Mouse (Mus musculus) lung, embryonic 14.5 days (tissue): ENCODE data around the gene Ifit3. TPM values are rescaled to one million over a fixed set of nuclear protein-coding genes. Genes with fewer than 3 reads are reported as not detected.
A peak's percentile ranks its signal among the peaks of the same experiment; 100 is the strongest.

Experiments
- ATAC-seq: fragments of 200-750 bp; cut with Nextera tagmentation; 2 replicates; pipeline ENCODE4 v1.8.0; 2017; ENCODE audit warnings: mild to moderate bottlenecking, moderate TSS enrichment, moderate library complexity; ENCODE audit not compliant: insufficient read depth
- DNase-seq: peaks from one replicate; pipeline ENCODE4 v3.0.0-alpha.2; 2015
- H3K27ac ChIP-seq: fragments of 300-500 bp; sonication (generic); 2 replicates; pipeline ENCODE4 v1.5.1; 2014; ENCODE audit warnings: low read depth, mild to moderate bottlenecking, moderate library complexity
- H3K27me3 ChIP-seq: fragments of 300-500 bp; sonication (generic); 2 replicates; pipeline ENCODE4 v1.6.1; 2014; ENCODE audit warnings: low read length, control low read depth; ENCODE audit not compliant: insufficient read depth
- H3K36me3 ChIP-seq: fragments of 300-500 bp; sonication (generic); 2 replicates; pipeline ENCODE4 v1.6.1; 2014; ENCODE audit warnings: control low read depth; ENCODE audit not compliant: insufficient read depth
- H3K4me1 ChIP-seq: fragments of 300-500 bp; sonication (generic); 2 replicates; pipeline ENCODE4 v1.6.1; 2014; ENCODE audit warnings: antibody characterized with exemption, control low read depth; ENCODE audit not compliant: insufficient read depth
- H3K4me2 ChIP-seq: fragments of 300-500 bp; sonication (generic); 2 replicates; pipeline ENCODE4 v1.6.1; 2014; ENCODE audit warnings: mild to moderate bottlenecking
- H3K4me3 ChIP-seq: fragments of 300-500 bp; sonication (generic); 2 replicates; pipeline ENCODE4 v1.5.1; 2014; ENCODE audit warnings: low read depth, low read length
- H3K9ac ChIP-seq: fragments of 300-500 bp; sonication (generic); 2 replicates; pipeline ENCODE4 v1.6.1; 2014
- H3K9me3 ChIP-seq: fragments of 300-500 bp; sonication (generic); 2 replicates; pipeline ENCODE4 v1.6.1; 2016; ENCODE audit warnings: low read depth, low read length, control low read depth
- CTCF ChIP-seq: IDR thresholded peaks from 2 replicates; pipeline ENCODE4 v1.5.1; 2016; ENCODE audit warnings: antibody characterized with exemption, low read depth
- WGBS: fragments of 180-500 bp; shearing (Covaris S2); extraction: QIAGEN DNeasy Blood & Tissue Kit; methylation state at CpG from one replicate; pipeline ENCODE4 v1.1.7; 2014; 5-methylcytosine and 5-hydroxymethylcytosine counted together
- polyA plus RNA-seq: library from polyadenylated mRNA; unstranded; fragments of >200 nt; fragmentation: Nextera tagmentation; extraction: Ambion mirVana; gene quantifications from 2 replicates; pipeline ENCODE4 v1.2.1, GENCODE M21; 2014

Gene Ifit3
- polyA plus RNA-seq, 1 experiment from 2014 or later, result 0.26 TPM

DNA sequence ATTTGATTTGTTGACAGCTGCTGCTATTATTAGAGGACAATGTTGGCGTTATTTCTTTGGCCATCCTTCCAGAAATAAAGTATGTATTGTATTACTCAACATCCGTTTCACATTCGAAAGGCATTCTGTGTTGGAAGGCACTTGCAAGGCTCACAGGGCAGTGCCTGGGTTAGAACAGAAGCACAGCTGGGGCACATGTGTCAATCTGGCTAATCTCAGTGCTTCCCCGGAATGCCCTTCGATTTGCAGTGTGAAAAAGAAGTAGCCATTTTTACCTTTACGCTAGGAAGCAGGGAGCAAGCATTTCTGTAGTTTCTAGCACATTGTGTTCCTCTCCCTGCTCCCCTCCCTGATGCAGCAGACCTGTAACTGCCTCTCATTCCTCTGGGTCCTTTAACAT is 30.3 kb upstream of the Ifit3 start:
- Histone ChIP-seq H3K9ac (no peak overlapping the region), H3K27me3 (no peaks in the 10 kb centered on the region), H3K9me3 (no peaks in the 10 kb centered on the region), H3K4me1 (peaks cover 10% of the 10 kb centered on the region; the same call in 1 of the 2 replicates), H3K4me2 (peak overlapping the region; percentile 49; the same call in 1 of the 2 replicates), H3K27ac (peak overlapping the region; percentile 37; the same call in 1 of the 2 replicates), H3K36me3 (no peaks in the 10 kb centered on the region), H3K4me3 (no peak overlapping the region)
- DNase-seq (peak; percentile 37), ATAC-seq (no peak)
- TF ChIP-seq CTCF, result no peak
- WGBS, result 48% methylated on average over 6 of the region's 6 CpGs

DNA sequence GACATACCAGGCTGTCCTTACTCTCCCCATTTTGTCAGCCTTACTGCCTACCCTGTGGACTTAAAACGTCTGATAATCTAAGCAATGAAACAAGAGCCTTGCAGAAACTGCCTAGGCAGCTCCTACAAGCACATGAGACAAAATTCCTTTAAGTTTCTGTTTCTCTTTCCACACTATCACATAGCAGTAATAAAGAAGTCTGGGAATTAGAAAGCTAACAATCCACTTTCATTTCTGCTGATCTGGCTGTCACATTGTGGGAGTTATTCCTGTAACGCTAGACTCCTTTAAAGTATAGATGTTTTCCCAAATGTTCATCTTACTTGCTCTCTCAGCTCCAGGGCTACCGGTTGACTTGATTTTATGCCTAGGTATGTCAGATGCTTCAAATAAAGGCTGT is 29.8 kb upstream of the Ifit3 start:
- H3K27ac ChIP-seq, result peak overlapping the region; percentile 37; the same call in 1 of the 2 replicates

DNA sequence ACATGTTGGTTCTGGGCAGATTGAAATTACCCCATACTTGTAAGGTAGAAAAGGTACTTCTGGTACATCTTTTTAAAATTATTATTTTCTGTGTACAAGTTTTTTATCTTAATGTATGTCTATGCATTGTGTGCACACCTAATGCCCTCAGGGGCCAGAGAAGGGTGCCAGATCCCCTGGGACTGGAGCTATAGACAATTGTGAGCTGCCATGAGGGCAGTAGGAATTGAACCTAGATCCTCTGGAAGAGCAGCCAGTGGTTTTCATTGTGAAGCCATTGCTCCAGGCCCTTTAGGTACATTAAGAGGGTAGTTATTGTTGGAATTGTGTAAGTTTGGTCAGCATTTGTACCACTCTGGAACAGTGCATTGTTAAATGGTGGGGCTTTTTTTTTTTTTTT is 29.3 kb upstream of the Ifit3 start:
- Histone ChIP-seq H3K27ac (no peak overlapping the region), H3K27me3 (no peaks in the 10 kb centered on the region), H3K4me1 (peaks cover 10% of the 10 kb centered on the region; the same call in 1 of the 2 replicates), H3K4me2 (no peak overlapping the region), H3K9me3 (no peaks in the 10 kb centered on the region), H3K9ac (no peak overlapping the region), H3K36me3 (no peaks in the 10 kb centered on the region), H3K4me3 (no peak overlapping the region)
- ATAC-seq, result no peak
- TF ChIP-seq CTCF, result no peak
- DNase-seq, result no peak

More for the DNA sequence above, 29.8 kb upstream of the Ifit3 start:
- Histone ChIP-seq H3K4me1 (peaks cover 10% of the 10 kb centered on the region; the same call in 1 of the 2 replicates), H3K27me3 (no peaks in the 10 kb centered on the region), H3K4me3 (no peak overlapping the region), H3K9me3 (no peaks in the 10 kb centered on the region), H3K4me2 (peak overlapping the region; percentile 27; the same call in 1 of the 2 replicates), H3K9ac (no peak overlapping the region), H3K36me3 (no peaks in the 10 kb centered on the region)
- ATAC-seq (no peak), DNase-seq (peak; percentile 4)
- 53% methylated on average over 3 of the region's 3 CpGs for WGBS
- no peak for TF ChIP-seq CTCF

DNA sequence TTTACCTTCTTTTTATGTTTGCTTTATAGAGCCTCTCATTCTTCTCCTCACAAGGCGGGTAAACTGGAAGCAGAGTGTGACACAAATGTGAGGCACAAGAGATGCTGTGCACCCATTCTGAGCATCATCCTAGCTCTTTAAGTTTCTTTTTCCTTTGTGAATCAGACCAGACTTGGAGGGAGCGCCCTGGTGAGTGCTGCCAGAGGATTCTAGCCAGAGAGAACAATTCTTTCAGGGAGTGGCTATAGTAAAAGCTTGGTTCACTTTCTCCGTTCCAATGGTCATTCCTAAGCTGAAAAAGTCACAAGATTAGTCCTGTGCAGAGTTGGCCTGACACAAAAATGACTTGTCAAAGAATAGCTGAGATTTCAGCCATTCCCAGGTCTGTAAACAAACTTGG is 26.7 kb upstream of the Ifit3 start:
- no peak overlapping the region for H3K27ac ChIP-seq
- H3K4me2 ChIP-seq, result no peak overlapping the region
- H3K4me1 ChIP-seq, result peaks cover 10% of the 10 kb centered on the region; the same call in 1 of the 2 replicates
- 71% methylated on average over 3 of the region's 3 CpGs for WGBS
- H3K36me3 ChIP-seq, result no peaks in the 10 kb centered on the region
- TF ChIP-seq CTCF, result no peak
- no peaks in the 10 kb centered on the region for H3K9me3 ChIP-seq
- no peaks in the 10 kb centered on the region for H3K27me3 ChIP-seq
- no peak for DNase-seq
- H3K9ac ChIP-seq, result no peak overlapping the region
- ATAC-seq, result no peak
- no peak overlapping the region for H3K4me3 ChIP-seq

DNA sequence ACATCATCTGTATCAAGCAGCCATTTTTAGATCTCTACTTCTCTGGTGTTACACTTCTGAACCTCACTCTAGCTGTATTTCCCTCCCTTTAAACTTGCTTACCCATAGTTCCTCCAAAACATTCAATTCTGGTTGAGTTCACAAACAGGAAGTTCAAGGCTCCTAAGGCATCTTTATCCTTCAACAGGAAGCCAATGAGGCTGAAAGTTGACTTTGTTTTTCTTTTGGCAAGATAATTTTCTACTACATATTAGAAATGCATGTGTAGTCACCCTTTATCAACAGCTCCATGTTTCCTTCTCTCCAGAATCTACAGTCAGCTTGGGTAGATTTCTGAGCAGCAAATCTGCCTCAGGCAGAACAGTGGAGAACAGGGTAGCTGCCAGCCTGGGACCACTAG is 20.8 kb upstream of the Ifit3 start:
- Histone ChIP-seq H3K9me3 (no peaks in the 10 kb centered on the region), H3K4me2 (no peak overlapping the region), H3K27me3 (no peaks in the 10 kb centered on the region), H3K36me3 (no peaks in the 10 kb centered on the region), H3K4me1 (no peaks in the 10 kb centered on the region), H3K4me3 (no peak overlapping the region), H3K27ac (no peak overlapping the region), H3K9ac (no peak overlapping the region)
- ATAC-seq (no peak), DNase-seq (no peak)
- TF ChIP-seq CTCF, result no peak

DNA sequence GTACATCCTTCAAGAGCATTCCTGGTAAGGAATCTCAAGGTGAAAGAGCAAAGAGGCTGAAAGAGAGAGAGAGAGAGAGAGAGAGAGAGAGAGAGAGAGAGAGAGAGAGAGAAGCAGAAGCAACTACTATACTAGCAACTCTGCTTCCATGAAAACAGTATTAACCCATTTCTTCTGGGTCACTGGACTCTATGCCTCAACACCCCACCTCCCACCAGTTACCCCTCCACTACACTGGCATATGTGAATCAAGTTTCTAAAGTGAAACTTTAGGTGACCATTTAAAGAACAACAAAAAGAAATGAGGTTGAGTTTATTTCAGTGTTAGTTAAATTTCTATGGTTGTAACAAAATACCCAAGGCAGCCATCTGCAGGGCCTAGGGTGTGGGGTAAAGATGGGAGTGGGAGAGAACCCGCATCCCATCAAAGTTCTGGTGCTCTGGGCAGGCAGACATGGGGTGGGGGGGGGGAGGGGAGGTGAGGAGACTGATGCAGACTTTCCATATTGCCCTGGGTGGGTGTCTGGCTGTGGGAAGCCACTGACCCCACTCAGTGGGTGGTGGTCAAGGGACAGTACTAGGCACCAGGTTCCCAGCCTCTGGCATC is 17.1 kb upstream of the Ifit3 start:
- 100% methylated on average over 1 of the region's 1 CpGs for WGBS
- no peak overlapping the region for H3K27ac ChIP-seq
- no peaks in the 10 kb centered on the region for H3K36me3 ChIP-seq
- no peak overlapping the region for H3K9ac ChIP-seq
- ATAC-seq (no peak), DNase-seq (no peak)
- no peak overlapping the region for H3K4me3 ChIP-seq
- H3K4me2 ChIP-seq, result no peak overlapping the region
- H3K9me3 ChIP-seq, result no peaks in the 10 kb centered on the region
- H3K4me1 ChIP-seq, result no peaks in the 10 kb centered on the region
- no peak for TF ChIP-seq CTCF
- no peaks in the 10 kb centered on the region for H3K27me3 ChIP-seq

DNA sequence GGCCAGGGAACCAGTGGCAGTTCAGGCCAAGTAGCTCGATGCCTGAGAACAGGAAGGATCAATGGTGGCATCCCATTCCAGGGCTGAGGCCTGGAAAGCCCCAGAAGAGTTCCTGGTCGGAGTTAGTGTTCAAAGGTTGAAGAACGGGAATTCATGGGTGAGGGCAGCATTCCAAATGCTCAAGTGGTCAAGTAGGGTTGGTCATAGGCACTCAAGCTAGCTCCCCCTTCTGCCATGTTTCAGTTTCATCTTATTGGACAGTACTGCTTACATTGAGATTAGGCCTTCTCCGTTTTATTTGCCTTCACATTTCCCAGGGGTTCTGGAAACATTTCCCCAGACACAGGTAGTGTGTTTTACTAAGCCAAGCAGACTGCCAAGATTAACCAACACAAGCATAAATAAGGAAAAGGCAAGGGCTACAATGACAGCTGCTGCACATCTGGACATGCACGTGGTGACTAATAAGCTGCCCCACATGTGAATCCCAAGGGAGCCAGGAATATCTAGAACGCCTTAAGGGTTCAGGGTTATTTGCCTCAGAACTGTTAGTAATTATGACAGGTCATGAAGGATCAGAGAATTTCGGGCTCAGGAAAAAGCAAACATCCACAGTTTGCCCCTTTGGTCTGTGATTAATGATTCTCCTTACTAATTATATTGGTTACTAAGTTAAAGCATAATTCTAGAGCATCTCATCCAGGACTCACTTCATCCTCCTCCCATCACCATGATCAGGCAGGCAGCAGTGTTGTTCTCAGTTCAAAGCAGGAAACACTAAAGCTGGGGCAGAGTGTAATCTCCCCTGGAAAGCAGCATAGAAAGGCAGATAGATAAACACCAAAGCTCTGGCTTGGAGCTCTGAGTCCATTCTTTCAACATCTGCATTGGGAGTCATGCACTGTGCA is 14.1 kb upstream of the Ifit3 start:
- ATAC-seq (no peak), DNase-seq (no peak)
- H3K4me2 ChIP-seq, result no peak overlapping the region
- no peak for TF ChIP-seq CTCF
- no peak overlapping the region for H3K4me3 ChIP-seq
- no peaks in the 10 kb centered on the region for H3K9me3 ChIP-seq
- no peaks in the 10 kb centered on the region for H3K27me3 ChIP-seq
- 51% methylated on average over 7 of the region's 7 CpGs for WGBS
- no peak overlapping the region for H3K9ac ChIP-seq
- H3K36me3 ChIP-seq, result peaks cover 6% of the 10 kb centered on the region
- H3K4me1 ChIP-seq, result no peaks in the 10 kb centered on the region
- H3K27ac ChIP-seq, result no peak overlapping the region
